Mouse (Mus musculus) skeletal muscle tissue, adult 2 months (tissue): ENCODE data around the gene Slc5a4a.

Source experiments
- DNase-seq: peaks from one replicate; pipeline ENCODE4 v3.0.0-alpha.2; 2012; ENCODE audit warnings: low read depth, low spot score

Gene Slc5a4a

GRCm38 (mm10) chr10:76218240-76218639 lies 71.0 kb downstream of the Slc5a4a start:
- no peak for DNase-seq

DNA sequence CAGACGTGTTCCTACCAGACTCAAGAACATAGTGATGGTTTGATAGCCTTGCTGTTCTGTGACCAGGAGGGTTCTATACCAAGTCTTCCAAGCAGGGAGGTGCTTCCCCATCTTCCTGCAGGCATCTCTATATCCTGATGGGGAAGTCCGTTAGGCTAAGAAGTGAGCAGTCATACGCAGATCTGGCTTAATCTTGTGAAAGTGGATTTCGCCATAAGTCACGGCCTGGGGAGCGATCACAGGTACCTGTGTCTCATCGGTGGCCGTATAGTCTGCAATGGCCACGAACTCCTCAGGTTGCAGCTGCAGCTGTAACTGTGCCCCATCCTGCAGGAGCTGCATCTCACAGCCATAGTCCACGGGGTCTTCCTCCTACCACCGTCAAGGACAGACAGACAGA lies 78.7 kb downstream of the Slc5a4a start:
- DNase-seq: no peak

DNA sequence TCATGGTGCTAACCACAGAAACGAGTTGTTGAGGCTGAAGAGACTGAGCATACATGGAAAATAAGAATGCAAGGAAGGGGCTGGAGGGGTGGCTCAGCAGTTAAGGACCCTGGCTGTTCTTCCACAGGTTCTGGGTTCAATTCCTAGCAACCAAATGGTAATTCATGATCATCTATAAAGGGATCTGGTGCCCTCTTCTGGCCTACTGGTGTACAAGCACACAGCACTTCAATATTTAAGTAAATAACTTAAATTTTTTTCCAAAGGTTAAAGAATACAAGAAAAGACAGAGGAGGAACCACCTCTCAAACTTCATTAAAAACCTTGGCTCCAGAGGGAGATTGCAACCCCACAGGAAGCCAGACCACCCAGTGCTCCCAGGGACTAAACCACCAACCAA lies 82.4 kb downstream of the Slc5a4a start:
- DNase-seq: no peak

DNA sequence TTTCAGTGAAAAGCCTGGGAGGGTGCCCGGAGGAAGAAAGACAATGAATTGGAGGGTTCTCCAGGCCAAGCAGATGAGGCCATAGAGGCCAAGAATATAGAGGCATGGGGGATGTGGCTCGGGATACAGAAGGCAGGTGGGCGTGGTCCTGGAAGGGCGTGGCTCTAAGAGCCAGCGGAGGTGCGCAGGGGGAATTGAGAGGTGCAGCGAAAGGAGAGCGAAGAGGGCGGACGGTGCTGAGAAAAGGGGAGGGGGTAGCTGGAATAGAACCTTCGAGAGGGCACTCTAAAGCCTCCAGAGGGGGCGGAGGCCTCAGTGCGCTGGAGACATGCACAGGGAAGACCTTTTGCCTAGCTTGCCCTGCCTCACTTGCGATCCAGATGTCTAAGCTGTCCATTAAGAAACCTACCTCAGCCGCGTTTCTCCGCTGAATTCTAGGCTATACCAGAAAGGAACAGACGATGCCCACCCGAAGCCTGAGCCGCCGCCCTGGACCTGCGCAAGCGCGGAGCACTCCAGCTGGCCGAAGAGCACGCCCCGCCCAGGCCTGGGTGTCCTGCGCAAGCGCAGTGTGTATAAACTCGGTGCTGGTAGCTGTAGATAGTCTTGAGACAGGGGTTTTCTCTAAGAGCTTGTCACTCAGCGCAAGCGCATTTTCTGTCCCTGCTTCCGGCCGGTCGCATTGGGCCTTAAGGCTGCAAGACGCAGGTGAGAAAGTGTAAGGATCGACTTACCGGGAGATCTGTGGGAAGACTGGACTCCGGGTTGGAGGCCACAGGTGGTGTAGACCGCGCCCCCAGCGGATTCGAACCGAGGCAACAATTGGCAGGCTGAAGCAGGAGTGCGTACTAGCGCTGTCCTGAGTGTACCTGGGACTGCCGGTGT lies 90.3 kb downstream of the Slc5a4a start, which contains the start of gene Prmt2:
Prmt2 (minus strand) TSS at position 525 of the 885 bp plus-strand sequence.
- DNase-seq: peak; percentile 92
